Mouse (Mus musculus): Measurements from ENCODE around the gene Plcl1. TPM values are rescaled to one million over a fixed set of nuclear protein-coding genes. Genes with fewer than 3 reads are reported as not detected.

Plcl1 gene
- total RNA-seq, 2 experiments from 2014 or later: 23.9 to 26.4 TPM

DNA sequence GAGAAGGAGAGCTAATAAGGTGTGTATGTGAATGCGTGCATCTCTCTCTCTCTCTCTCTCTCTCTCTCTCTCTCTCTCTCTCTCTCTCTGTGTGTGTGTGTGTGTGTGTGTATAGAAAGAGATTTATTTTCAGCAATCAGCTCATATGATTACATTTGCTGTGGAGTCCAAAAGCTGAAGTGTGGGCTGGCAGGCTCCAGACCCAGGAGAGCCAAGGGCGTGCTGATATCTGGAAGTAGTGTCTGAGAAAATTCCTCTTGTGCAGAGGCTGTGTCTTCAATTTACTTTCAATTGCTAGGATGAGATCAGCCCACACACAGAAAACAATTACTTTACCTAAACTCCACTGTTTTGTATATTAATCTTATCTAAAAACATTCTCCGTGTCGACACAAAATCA lies 179.7 kb downstream of the Plcl1 start:
- DNase-seq (ENCODE audit: low spot score in 2 of 2): no peak
- intact Hi-C loops (cut with DNase I): no loop called here

GRCm38 (mm10) chr1:55588090-55588489 lies 182.4 kb downstream of the Plcl1 start:
- intact Hi-C loops (cut with DNase I): no loop called here
- DNase-seq (ENCODE audit: low spot score in 2 of 2): no peak

- intact Hi-C loops (cut with DNase I): no loop called here
- no peak for DNase-seq (ENCODE audit: low spot score in 2 of 2)
Observed at GRCm38 (mm10) chr1:55590047-55590446, 184.3 kb downstream of the Plcl1 start.

GRCm38 (mm10) chr1:55600496-55600895 lies 194.8 kb downstream of the Plcl1 start:
- DNase-seq (ENCODE audit: low spot score in 2 of 2): no peak
- intact Hi-C loops (cut with DNase I): no loop called here

DNA sequence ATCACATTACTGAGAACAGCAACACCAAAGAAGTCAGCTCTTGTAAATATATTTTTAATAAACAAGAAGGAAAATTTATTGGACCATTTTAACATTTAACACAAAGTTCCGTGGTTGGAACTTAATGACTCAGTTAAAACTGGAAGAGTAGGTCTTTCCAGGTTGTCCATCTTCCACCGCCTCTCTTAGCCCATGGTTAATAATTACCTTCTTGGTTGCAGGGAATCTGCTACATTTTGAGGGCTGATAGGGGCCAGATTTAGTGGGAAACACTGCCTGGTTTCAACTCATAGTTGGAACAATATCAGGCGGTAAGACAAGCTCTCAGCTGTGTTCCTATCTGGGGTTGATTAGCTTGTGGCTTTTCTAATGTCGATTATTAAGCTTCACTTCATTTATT lies 198.9 kb downstream of the Plcl1 start:
- intact Hi-C loops (cut with DNase I): no loop called here
- DNase-seq (ENCODE audit: low spot score in 2 of 2): no peak

DNA sequence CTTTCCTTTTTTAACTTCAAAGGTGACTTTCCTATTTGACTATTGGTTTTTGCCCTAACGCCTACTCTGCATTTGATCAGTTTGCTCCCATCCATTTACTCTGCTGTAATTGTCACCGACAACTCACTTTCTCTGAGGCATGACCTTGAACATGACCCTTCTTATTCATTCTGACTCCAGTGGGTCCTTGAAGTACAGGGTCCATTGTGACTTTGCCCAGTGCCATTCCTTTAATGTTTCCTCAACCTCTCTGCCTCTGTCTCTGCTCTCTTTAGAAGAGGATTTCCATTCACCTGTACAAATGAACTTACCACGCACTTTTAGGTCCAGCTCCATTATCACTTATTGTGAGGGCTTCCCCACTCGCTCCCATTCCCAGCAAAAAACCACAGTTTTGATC lies 199.7 kb downstream of the Plcl1 start:
- intact Hi-C loops (cut with DNase I): no loop called here
- DNase-seq (ENCODE audit: low spot score in 2 of 2): no peak

- no peak for DNase-seq (ENCODE audit: low spot score in 2 of 2)
- intact Hi-C loops (cut with DNase I): no loop called here
Observed at GRCm38 (mm10) chr1:55605956-55606355, 200.2 kb downstream of the Plcl1 start.

DNA sequence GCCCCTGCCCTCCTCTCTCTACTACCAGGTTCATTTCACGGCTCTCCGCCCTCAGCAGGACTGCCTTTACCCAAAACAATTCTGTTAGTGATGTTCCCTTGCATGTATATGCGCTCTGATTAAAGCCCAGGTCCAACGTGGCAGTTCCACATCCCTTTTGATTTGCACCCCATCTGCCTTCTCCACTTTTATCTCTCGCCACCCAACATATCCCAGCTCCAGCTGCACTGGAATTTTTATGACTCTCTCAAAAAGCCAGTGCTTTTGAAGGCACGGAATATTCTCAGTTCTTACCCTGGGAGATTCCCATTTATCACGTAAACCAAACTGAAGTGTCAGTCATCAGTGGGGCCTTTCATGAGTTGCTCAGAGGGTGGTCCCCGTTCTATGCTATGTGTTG lies 200.7 kb downstream of the Plcl1 start:
- intact Hi-C loops (cut with DNase I): no loop called here
- no peak for DNase-seq (ENCODE audit: low spot score in 2 of 2)

DNA sequence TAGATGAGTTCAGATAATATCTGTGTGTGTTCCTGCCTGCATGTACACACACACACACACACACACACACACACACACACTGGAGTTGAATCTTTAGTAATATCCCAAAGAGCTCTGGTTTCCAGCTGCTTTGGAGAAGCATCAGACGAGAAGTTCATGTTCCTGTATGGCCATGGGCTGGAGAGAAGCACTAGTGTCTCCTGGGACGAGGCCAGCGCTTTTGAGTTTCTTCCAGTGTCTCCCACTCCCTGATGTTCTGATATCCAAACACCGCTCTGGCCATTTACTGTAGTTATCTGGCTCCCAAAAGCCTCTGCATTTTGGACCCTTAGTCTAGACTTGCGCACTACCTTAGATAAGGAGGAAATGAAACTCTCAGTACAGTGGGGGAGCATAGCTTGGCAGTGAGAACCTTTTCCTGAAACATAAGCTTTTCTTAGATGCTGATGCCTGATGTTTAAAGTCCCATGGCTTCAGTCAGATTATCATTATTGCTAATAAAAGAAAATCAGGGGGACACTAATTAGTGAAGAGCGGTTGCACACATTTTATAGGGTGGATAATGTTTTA lies 207.1 kb downstream of the Plcl1 start:
- intact Hi-C loops (cut with DNase I): no loop called here
- DNase-seq (ENCODE audit: low spot score in 2 of 2): no peak

DNA sequence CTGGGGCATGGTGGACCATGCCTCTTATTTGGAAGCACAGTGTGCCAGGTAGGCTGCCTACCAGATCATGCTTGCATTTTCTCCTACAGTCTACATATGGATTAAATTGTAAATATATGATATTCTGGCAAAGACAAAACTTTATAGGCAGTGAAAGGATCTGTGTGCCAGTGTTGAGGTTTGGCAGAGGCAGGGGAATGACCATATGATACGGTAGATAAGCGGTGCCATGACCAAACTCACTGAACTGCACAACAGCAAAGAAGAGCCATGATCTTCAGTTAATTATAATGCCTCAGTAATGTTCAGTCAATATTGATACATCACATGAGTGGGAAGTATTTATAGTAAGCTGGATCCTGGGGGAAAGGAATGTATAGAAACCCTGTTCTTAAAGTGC lies 212.1 kb downstream of the Plcl1 start:
- intact Hi-C loops (cut with DNase I): no loop called here
- DNase-seq (ENCODE audit: low spot score in 2 of 2): no peak

- intact Hi-C loops (cut with DNase I): no loop called here
- DNase-seq (ENCODE audit: low spot score in 2 of 2): peak; percentile 9 to 17
Observed at GRCm38 (mm10) chr1:55618617-55619286, 213.0 kb downstream of the Plcl1 start.

GRCm38 (mm10) chr1:55631496-55631895 lies 225.8 kb downstream of the Plcl1 start:
- intact Hi-C loops (cut with DNase I): no loop called here
- DNase-seq (ENCODE audit: low spot score in 2 of 2): no peak

DNA sequence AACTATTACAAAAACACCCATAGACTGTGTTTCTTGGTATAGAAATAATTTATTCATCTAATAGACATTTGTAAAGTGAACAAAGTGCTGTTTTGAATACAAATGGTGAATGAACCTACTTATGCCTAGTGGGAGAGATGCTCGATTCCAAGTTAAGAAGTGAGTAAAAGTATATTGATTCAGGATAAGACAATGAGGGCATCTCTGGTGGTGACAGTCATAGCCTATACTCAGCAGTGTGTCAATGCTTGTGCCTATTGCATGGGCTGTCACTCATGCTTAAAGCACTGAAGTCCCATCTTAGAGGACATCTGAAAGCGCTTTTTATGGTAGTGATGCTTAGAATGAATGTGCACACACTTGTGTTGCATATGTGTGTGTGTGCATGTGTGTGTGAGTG lies 226.3 kb downstream of the Plcl1 start:
- intact Hi-C loops (cut with DNase I): no loop called here

GRCm38 (mm10) chr1:55633326-55633725 lies 227.6 kb downstream of the Plcl1 start:
- intact Hi-C loops (cut with DNase I): no loop called here
- no peak for DNase-seq (ENCODE audit: low spot score in 2 of 2)

More for the DNA sequence above, 226.3 kb downstream of the Plcl1 start:
- no peak for DNase-seq (ENCODE audit: low spot score in 2 of 2)

DNA sequence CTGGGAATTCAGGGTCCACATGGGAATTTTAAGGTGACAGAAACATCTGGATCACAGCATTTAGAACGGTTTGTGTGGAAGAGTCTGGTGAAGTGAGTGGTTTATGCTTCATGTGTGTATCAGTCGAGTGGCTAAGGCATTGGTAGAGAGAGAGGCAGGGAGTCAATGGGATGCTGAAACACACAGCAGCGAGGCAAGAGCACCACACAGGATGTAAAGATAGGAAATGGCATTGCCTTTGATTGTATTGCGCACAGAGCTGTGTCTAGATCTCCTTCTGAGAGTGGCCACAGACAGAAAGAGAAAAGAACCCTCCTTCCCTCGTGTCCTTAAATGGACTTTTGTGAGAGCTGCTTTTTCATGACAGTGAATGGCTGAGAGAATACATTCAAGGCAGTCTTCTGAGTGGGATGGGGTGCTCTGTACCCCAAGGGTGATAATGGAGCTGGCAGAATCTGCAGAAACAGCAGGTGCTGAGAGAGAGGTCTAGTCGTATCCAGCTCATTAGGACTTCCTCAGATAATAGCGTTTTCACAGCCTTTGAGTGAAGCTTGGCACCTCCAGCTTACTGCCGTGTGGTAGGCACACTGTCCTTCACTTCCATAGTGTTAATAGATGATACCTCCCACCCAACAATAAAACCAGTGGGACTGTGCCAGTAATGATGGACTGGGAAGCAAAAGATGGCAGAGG lies 253.9 kb downstream of the Plcl1 start:
- intact Hi-C loops (cut with DNase I): no loop called here
- DNase-seq (ENCODE audit: low spot score in 2 of 2): no peak

GRCm38 (mm10) chr1:55661381-55661780 lies 255.7 kb downstream of the Plcl1 start:
- intact Hi-C loops (cut with DNase I): no loop called here
- DNase-seq (ENCODE audit: low spot score in 2 of 2): no peak

GRCm38 (mm10) chr1:55665137-55665827 lies 259.6 kb downstream of the Plcl1 start:
- DNase-seq (ENCODE audit: low spot score in 2 of 2): no peak
- intact Hi-C loops (cut with DNase I): loop anchor here (5.0 kb wide), 1 partner anchor 258 kb away; the partner anchor contains the start of gene Plcl1

- intact Hi-C loops (cut with DNase I): loop anchor here (5.0 kb wide), 1 partner anchor 259 kb away; the partner anchor contains the start of gene Plcl1
- peak in 1 of 2 experiments; percentile 38 for DNase-seq (ENCODE audit: low spot score in 2 of 2)
Observed at GRCm38 (mm10) chr1:55665828-55666673, 260.3 kb downstream of the Plcl1 start.

DNA sequence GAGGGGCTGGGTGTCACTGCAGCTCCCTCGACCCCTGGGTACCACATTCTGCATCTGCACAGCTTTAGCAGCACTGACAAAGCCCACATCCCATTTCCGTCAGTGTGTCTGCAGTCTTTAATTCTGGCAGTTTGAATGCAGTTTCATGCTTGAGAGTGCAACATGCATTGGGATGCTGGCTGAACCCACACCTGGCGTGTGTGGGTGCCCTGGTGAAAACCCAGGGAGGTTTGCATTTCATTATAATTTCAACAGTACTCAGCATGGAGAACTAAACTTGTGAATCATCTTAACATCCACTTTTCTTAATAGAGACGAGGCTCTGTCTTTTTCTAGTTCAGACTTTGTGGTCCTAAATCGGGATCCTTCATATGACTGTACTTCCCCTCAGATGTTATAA lies 261.1 kb downstream of the Plcl1 start:
- intact Hi-C loops (cut with DNase I): loop anchor here (5.0 kb wide), 1 partner anchor 259 kb away; the partner anchor contains the start of gene Plcl1
- peak in 1 of 2 experiments; percentile 17 for DNase-seq (ENCODE audit: low spot score in 2 of 2)
